Mouse (Mus musculus) adrenal gland, adult 8-10 months (tissue): Measurements from ENCODE around the gene Akap10. TPM values are rescaled to one million over a fixed set of nuclear protein-coding genes. Genes with fewer than 3 reads are reported as not detected.

Experiments
- total RNA-seq, 4 experiments: library from RNA; stranded (reverse); gene quantifications; 2 replicates each; pipeline ENCODE4 v1.2.4; 2022

The Akap10 gene
- total RNA-seq, 4 experiments from 2014 or later = 28.9 to 36.8 (median 33.7) TPM

Other genes starting within 250 kb of the Akap10 start
- 1 to 10 TPM; 1.7 to 2.9 (median 2.3) TPM for gene Fam83g, start 246.2 kb downstream of the Akap10 start, total RNA-seq
- gene Slc5a10, start 209.4 kb downstream of the Akap10 start, total RNA-seq = under 1 TPM in 3 of 4 experiments, not detected in 1; 0.14 to 0.30 (median 0.25) TPM
- gene Prpsap2, start 168.2 kb downstream of the Akap10 start, total RNA-seq = 10 to 100 TPM; 30.4 to 39.7 (median 36.2) TPM
- gene Ulk2, start 75.2 kb downstream of the Akap10 start, total RNA-seq = 10 to 100 TPM; 32.9 to 41.0 (median 38.6) TPM
- 1 to 10 TPM; 5.7 to 8.3 (median 7.3) TPM for gene Specc1, start 26.5 kb upstream of the Akap10 start, total RNA-seq